Mouse (Mus musculus) small intestine, adult 2 months (tissue): Measurements from ENCODE around the gene Hdac9.

Experiments
- CTCF ChIP-seq: fragments of 200-500 bp; IDR thresholded peaks from 2 replicates; pipeline ENCODE4 v1.5.1; 2012; ENCODE audit warnings: low read depth, mild to moderate bottlenecking, control low read depth, inconsistent platforms, low read length, moderate library complexity, mixed read lengths; ENCODE audit not compliant: insufficient replicate concordance, insufficient read length; ENCODE audit errors: extremely low read depth
- POLR2A ChIP-seq: fragments of 200-500 bp; IDR thresholded peaks from 2 replicates; pipeline ENCODE4 v1.6.1; 2012; ENCODE audit warnings: low read depth, mild to moderate bottlenecking, control low read depth, inconsistent platforms, low read length, moderate library complexity

GRCm38 (mm10) chr12:34292346-34292745, 624.5 kb downstream of the Hdac9 start:
- TF ChIP-seq CTCF (no peak), POLR2A (no peak)
